Mouse (Mus musculus) megakaryocyte, embryonic 14.5 days (primary cell): ENCODE data around the gene Flt4.

Experiments used
- FLI1 ChIP-seq: IDR thresholded peaks from 2 replicates; pipeline ENCODE4 v1.6.1; 2012; ENCODE audit warnings: low read length, inconsistent platforms, mixed read lengths
- GATA1 ChIP-seq: IDR thresholded peaks from 3 replicates; pipeline ENCODE4 v1.6.1; 2012; ENCODE audit warnings: mixed read lengths, low read length, inconsistent platforms, borderline replicate concordance

DNA sequence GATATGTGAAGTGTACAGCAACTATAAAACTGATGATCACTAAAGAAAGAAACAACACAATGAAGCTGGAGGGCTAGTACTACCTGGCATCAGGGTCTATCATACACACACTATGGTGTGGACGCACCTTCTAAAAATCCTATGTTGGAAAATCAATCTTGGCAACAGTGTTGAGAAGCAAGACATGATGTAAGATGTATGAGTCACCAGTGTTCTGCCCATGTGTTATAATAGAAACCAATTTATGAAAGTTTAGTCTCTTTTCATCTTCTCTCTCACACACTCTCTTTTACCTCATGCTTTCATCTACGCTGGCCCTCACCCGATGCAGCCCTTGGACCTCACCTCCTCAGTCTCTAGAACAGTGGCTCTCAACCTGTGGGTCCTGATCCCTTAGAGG lies 86.0 kb downstream of the Flt4 start:
- no peak for TF ChIP-seq GATA1
- no peak for TF ChIP-seq FLI1
